Mouse (Mus musculus): ENCODE results near the gene Hoxd12. TPM values are rescaled to one million over a fixed set of nuclear protein-coding genes. Genes with fewer than 3 reads are reported as not detected.
A peak's percentile ranks its signal among the peaks of the same experiment; 100 is the strongest.

Gene Hoxd12
- polyA plus RNA-seq, 1 experiment from 2014 or later = 44.8 TPM

DNA sequence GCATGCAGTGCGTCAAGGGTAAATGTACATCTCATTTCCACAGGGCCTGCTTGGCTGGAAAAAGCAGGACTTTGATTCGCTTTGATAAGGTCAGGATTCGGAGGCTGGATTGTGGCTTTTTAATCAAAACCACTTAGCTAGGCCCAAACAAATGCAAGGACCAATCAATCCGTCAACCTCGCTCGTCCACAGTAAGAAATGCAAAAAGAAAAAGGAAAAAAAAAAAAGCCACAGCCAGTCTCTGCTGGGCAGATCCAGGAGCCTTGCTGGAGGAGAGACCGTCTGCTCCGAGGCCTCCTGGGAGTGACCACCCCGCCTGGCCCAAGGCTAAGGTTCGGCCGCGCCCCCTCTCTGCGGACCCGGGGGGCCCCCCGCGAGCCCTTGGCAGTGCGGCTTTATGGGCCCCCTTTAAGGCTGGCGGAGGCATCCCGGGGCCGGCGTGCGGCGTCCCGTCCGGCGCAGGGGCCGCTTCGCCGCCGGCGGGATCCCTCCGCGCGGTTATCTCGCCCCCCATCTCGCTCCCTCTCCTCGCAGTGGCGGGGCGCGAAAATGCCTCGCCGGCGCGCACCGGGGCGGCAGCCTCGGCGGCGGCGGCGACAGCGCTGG lies 29.7 kb downstream of the Hoxd12 start, which contains the start of gene Hoxd8:
Gene Hoxd8 (plus strand): TSS at position 223 of the 606 bp plus-strand sequence.
- H3K4me3 ChIP-seq = peak within 1 kb of the TSS; percentile 80
- WGBS = 1% methylated on average over 52 of the region's 52 CpGs
- peak within 1 kb of the TSS; percentile 99 for H3K27ac ChIP-seq
- peaks cover 3% of the 10 kb centered on the region; the same call in 1 of the 2 replicates for H3K36me3 ChIP-seq
- no peaks in the 10 kb centered on the region for H3K9me3 ChIP-seq (replicated peaks)
- peak; percentile 93 for DNase-seq (ENCODE audit: low spot score)
- peaks cover 78% of the 10 kb centered on the region for H3K4me1 ChIP-seq
- peaks cover 47% of the 10 kb centered on the region for H3K27me3 ChIP-seq (ENCODE audit: low read depth, poor library complexity, severe bottlenecking)

GRCm38 (mm10) chr2:74704999-74705466 lies 30.2 kb downstream of the Hoxd12 start:
- peaks cover 48% of the 10 kb centered on the region for H3K27me3 ChIP-seq (ENCODE audit: low read depth, poor library complexity, severe bottlenecking)
- H3K4me1 ChIP-seq = peaks cover 78% of the 10 kb centered on the region
- DNase-seq (ENCODE audit: low spot score) = no peak
- H3K27ac ChIP-seq = peak overlapping the region; percentile 99
- H3K9me3 ChIP-seq (replicated peaks) = no peaks in the 10 kb centered on the region
- peaks cover 3% of the 10 kb centered on the region; the same call in 1 of the 2 replicates for H3K36me3 ChIP-seq
- WGBS = 3% methylated on average over 62 of the region's 66 CpGs
- H3K4me3 ChIP-seq = peak overlapping the region; percentile 80

- peak; percentile 83 for DNase-seq (ENCODE audit: low spot score)
- peaks cover 48% of the 10 kb centered on the region for H3K27me3 ChIP-seq (ENCODE audit: low read depth, poor library complexity, severe bottlenecking)
Observed at GRCm38 (mm10) chr2:74705467-74706089, 30.8 kb downstream of the Hoxd12 start.

GRCm38 (mm10) chr2:74706393-74706960 lies 31.7 kb downstream of the Hoxd12 start:
- Histone ChIP-seq H3K27me3 (ENCODE audit: low read depth, poor library complexity, severe bottlenecking) (peaks cover 45% of the 10 kb centered on the region), H3K27ac (peak overlapping the region; percentile 99), H3K36me3 (peaks cover 3% of the 10 kb centered on the region; the same call in 1 of the 2 replicates), H3K9me3 (replicated peaks) (no peaks in the 10 kb centered on the region), H3K4me3 (peak overlapping the region; percentile 80), H3K4me1 (peaks cover 76% of the 10 kb centered on the region)
- DNase-seq (ENCODE audit: low spot score) = peak; percentile 47
- WGBS = under 1% methylated on average over 13 of the region's 13 CpGs

More at GRCm38 (mm10) chr2:74705467-74706089, 30.8 kb downstream of the Hoxd12 start:
- 3% methylated on average over 79 of the region's 85 CpGs for WGBS
- peak overlapping the region; percentile 80 for H3K4me3 ChIP-seq
- H3K36me3 ChIP-seq = peaks cover 3% of the 10 kb centered on the region; the same call in 1 of the 2 replicates
- no peaks in the 10 kb centered on the region for H3K9me3 ChIP-seq (replicated peaks)
- H3K27ac ChIP-seq = peak overlapping the region; percentile 99
- peaks cover 78% of the 10 kb centered on the region for H3K4me1 ChIP-seq

DNA sequence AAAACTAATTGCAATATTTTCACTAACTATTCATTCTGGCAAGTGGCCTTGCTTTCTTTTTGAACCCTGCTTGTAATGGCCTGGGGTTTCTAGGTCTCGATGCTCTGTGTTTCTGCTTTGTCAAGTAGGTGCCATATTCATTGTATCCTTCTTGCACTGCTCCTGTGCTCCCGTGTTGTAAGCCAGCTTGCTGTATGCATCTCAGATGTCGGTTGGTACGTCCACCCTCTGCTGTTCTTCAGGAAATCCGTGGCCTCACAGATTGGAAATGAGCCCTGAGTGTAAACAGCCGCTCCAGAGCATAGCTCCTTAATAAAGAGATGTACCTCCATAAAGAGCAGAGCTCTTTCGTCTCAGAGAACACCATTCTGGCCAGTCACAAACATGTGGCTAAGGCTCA lies 32.8 kb downstream of the Hoxd12 start:
- Histone ChIP-seq H3K4me1 (peaks cover 75% of the 10 kb centered on the region), H3K4me3 (peak overlapping the region; percentile 80), H3K27ac (peak overlapping the region; percentile 99), H3K27me3 (ENCODE audit: low read depth, poor library complexity, severe bottlenecking) (peaks cover 45% of the 10 kb centered on the region), H3K36me3 (peaks cover 3% of the 10 kb centered on the region; the same call in 1 of the 2 replicates), H3K9me3 (replicated peaks) (no peaks in the 10 kb centered on the region)
- peak; percentile 35 for DNase-seq (ENCODE audit: low spot score)
- 4% methylated on average over 7 of the region's 7 CpGs for WGBS

DNA sequence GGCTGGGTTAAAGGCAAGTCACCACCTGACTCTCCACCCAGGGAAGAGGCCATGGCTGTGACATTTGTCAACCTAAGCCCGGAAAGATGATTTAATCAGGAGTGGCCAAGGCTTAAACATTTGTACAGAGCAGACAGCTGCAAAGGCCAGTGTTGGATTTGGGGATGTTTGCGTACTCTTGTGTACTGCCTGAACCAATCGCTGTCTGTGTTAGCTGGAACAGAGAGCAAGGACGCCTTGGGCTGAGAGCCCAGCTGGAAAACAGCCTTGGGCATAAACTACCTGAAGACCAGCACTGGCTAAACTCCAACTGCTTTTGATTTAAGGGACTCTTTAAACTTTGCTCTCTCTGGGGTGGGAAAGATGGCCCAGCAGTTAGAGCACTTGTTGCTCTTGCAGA lies 33.9 kb downstream of the Hoxd12 start:
- DNase-seq (ENCODE audit: low spot score) = peak; percentile 45
- 11% methylated on average over 4 of the region's 4 CpGs for WGBS
- H3K27ac ChIP-seq = peak overlapping the region; percentile 99
- H3K9me3 ChIP-seq (replicated peaks) = no peaks in the 10 kb centered on the region
- H3K4me1 ChIP-seq = peaks cover 71% of the 10 kb centered on the region
- peaks cover 3% of the 10 kb centered on the region; the same call in 1 of the 2 replicates for H3K36me3 ChIP-seq
- H3K27me3 ChIP-seq (ENCODE audit: low read depth, poor library complexity, severe bottlenecking) = peaks cover 41% of the 10 kb centered on the region
- H3K4me3 ChIP-seq = peak overlapping the region; percentile 80

- H3K27me3 ChIP-seq (ENCODE audit: low read depth, poor library complexity, severe bottlenecking) = peaks cover 38% of the 10 kb centered on the region
- H3K36me3 ChIP-seq = peaks cover 3% of the 10 kb centered on the region; the same call in 1 of the 2 replicates
- H3K27ac ChIP-seq = peak overlapping the region; percentile 97
- peaks cover 69% of the 10 kb centered on the region for H3K4me1 ChIP-seq
- H3K4me3 ChIP-seq = peak overlapping the region; percentile 80; the same call in 1 of the 2 replicates
- no peaks in the 10 kb centered on the region for H3K9me3 ChIP-seq (replicated peaks)
- 7% methylated on average over 5 of the region's 5 CpGs for WGBS
- DNase-seq (ENCODE audit: low spot score) = peak; percentile 44
Observed at GRCm38 (mm10) chr2:74709465-74710419, 34.9 kb downstream of the Hoxd12 start.

DNA sequence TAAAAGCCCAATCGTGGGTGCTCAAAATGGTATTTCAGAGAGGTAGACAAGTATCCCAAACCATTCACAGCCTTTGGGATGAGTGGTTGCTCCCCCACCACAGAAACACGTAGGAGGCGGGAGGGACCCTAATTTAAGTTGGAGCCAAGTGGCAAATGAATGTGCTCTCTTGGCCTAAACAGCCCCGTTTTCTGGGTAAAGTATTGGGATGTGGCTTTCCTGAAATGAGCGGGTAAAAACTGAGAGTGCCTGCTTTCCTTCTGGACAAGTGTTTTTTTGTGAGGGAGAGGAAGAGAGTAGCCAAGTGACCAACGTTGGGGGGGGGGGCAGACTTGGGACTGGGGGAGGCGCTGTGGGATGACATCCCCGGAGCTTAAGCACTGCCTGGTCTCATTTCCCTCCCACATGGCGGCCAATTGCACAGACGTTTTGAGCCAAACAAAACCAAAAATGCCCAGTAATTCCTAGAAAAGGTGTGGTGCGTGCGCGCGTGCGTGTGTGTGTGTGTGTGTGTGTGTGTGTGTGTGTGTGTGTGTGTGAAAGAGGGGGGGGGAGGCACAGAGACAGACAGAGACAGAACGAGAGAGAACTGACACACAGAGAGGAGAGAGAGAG lies 36.2 kb downstream of the Hoxd12 start:
- Histone ChIP-seq H3K9me3 (replicated peaks) (no peaks in the 10 kb centered on the region), H3K27me3 (ENCODE audit: low read depth, poor library complexity, severe bottlenecking) (peaks cover 38% of the 10 kb centered on the region), H3K4me3 (peak overlapping the region; percentile 89), H3K36me3 (peaks cover 3% of the 10 kb centered on the region; the same call in 1 of the 2 replicates), H3K27ac (peak overlapping the region; percentile 97), H3K4me1 (peaks cover 81% of the 10 kb centered on the region)
- under 1% methylated on average over 16 of the region's 16 CpGs for WGBS
- DNase-seq (ENCODE audit: low spot score) = peak; percentile 66

GRCm38 (mm10) chr2:74711721-74712621 lies 37.2 kb downstream of the Hoxd12 start, which contains the start of the genes Hoxd3 and Hoxd4:
TSS of gene Hoxd3 (plus strand) at chr2:74711927.
TSS of gene Hoxd4 (plus strand) at chr2:74711929.
- H3K9me3 ChIP-seq (replicated peaks) = no peaks in the 10 kb centered on the region
- H3K4me3 ChIP-seq = peak within 1 kb of the TSS; percentile 89
- peaks cover 38% of the 10 kb centered on the region for H3K27me3 ChIP-seq (ENCODE audit: low read depth, poor library complexity, severe bottlenecking)
- under 1% methylated on average over 65 of the region's 65 CpGs for WGBS
- DNase-seq (ENCODE audit: low spot score) = peak; percentile 80
- peak within 1 kb of the TSS; percentile 97 for H3K27ac ChIP-seq
- H3K36me3 ChIP-seq = peaks cover 7% of the 10 kb centered on the region; the same call in 1 of the 2 replicates
- H3K4me1 ChIP-seq = peaks cover 82% of the 10 kb centered on the region

GRCm38 (mm10) chr2:74713239-74714150 lies 38.7 kb downstream of the Hoxd12 start:
- no peaks in the 10 kb centered on the region for H3K9me3 ChIP-seq (replicated peaks)
- DNase-seq (ENCODE audit: low spot score) = peak; percentile 63
- 3% methylated on average over 19 of the region's 19 CpGs for WGBS
- H3K36me3 ChIP-seq = 0 out of 2 replicates have a peak, but pooled peaks cover 5% of the 10 kb centered on the region
- H3K27me3 ChIP-seq (ENCODE audit: low read depth, poor library complexity, severe bottlenecking) = peaks cover 40% of the 10 kb centered on the region
- H3K4me1 ChIP-seq = peaks cover 79% of the 10 kb centered on the region
- peak overlapping the region; percentile 89 for H3K4me3 ChIP-seq
- peak overlapping the region; percentile 97 for H3K27ac ChIP-seq

All from limb, embryonic 10.5 days (tissue).